Mouse (Mus musculus) kidney, postnatal 0 days (tissue): ENCODE measurements around the gene Kbtbd12. TPM values are rescaled to one million over a fixed set of nuclear protein-coding genes. Genes with fewer than 3 reads are reported as not detected.
A peak's percentile ranks its signal among the peaks of the same experiment; 100 is the strongest.

Experiments
- ATAC-seq: fragments of 200-750 bp; cut with Nextera tagmentation; replicated peaks from 2 replicates; pipeline ENCODE4 v1.8.0; 2017; ENCODE audit warnings: low read depth, moderate number of reproducible peaks, moderate TSS enrichment, moderate library complexity; ENCODE audit not compliant: low FRiP score
- DNase-seq: peaks from one replicate; pipeline ENCODE4 v3.0.0-alpha.2; 2016; ENCODE audit warnings: low spot score
- H3K27ac ChIP-seq: fragments of 300-500 bp; sonication (generic); 2 replicates; pipeline ENCODE4 v1.5.1; 2014; ENCODE audit warnings: mild to moderate bottlenecking
- H3K27me3 ChIP-seq: fragments of 300-500 bp; sonication (generic); 2 replicates; pipeline ENCODE4 v1.6.1; 2014; ENCODE audit warnings: low read length, mixed read lengths; ENCODE audit not compliant: insufficient read depth
- H3K36me3 ChIP-seq: fragments of 300-500 bp; sonication (generic); 2 replicates; pipeline ENCODE4 v1.6.1; 2014; ENCODE audit warnings: low read length, mixed read lengths; ENCODE audit not compliant: insufficient read depth
- H3K4me1 ChIP-seq: fragments of 300-500 bp; sonication (generic); replicated peaks from 2 replicates; pipeline ENCODE4 v1.6.1; 2014; ENCODE audit warnings: antibody characterized with exemption, low read length, mixed read lengths; ENCODE audit not compliant: insufficient read depth
- H3K4me2 ChIP-seq: fragments of 300-500 bp; sonication (generic); 2 replicates; pipeline ENCODE4 v1.6.1; 2014; ENCODE audit warnings: mild to moderate bottlenecking, low read length, moderate library complexity, mixed read lengths
- H3K4me3 ChIP-seq: fragments of 300-500 bp; sonication (generic); replicated peaks from 2 replicates; pipeline ENCODE4 v1.5.1; 2014; ENCODE audit warnings: low read depth, low read length
- H3K9ac ChIP-seq: fragments of 300-500 bp; sonication (generic); 2 replicates; pipeline ENCODE4 v1.6.1; 2014; ENCODE audit warnings: low read depth, low read length
- H3K9me3 ChIP-seq: fragments of 300-500 bp; sonication (generic); replicated peaks from 2 replicates; pipeline ENCODE4 v1.6.1; 2016; ENCODE audit warnings: low read length, inconsistent platforms, mixed read lengths
- CTCF ChIP-seq: IDR thresholded peaks from 2 replicates; pipeline ENCODE4 v1.5.1; 2016; ENCODE audit warnings: antibody characterized with exemption, low read depth, mild to moderate bottlenecking, moderate library complexity
- WGBS: fragments of 180-500 bp; shearing (Covaris S2); extraction: QIAGEN DNeasy Blood & Tissue Kit; methylation state at CpG from one replicate; pipeline ENCODE4 v1.1.7; 2014; 5-methylcytosine and 5-hydroxymethylcytosine counted together
- polyA plus RNA-seq: library from polyadenylated mRNA; unstranded; fragments of >200 nt; fragmentation: Nextera tagmentation; extraction: Ambion mirVana; gene quantifications from 2 replicates; pipeline ENCODE4 v1.2.1, GENCODE M21; 2015

Gene Kbtbd12
- polyA plus RNA-seq, 1 experiment from 2014 or later: not detected

- no peaks in the 10 kb centered on the region for H3K4me1 ChIP-seq
- H3K4me2 ChIP-seq: no peak overlapping the region
- no peak overlapping the region for H3K4me3 ChIP-seq
- no peak overlapping the region for H3K9ac ChIP-seq
- no peak for ATAC-seq
- 0 out of 2 replicates have a peak overlapping the region, but pooled peaks have one; percentile 19 for H3K27ac ChIP-seq
- WGBS: 67% methylated on average over 13 of the region's 13 CpGs
- H3K36me3 ChIP-seq: peaks cover 50% of the 10 kb centered on the region
- H3K27me3 ChIP-seq: no peaks in the 10 kb centered on the region
- TF ChIP-seq CTCF: 0 out of 2 replicates have a peak, but pooled peaks have one; percentile 5
- H3K9me3 ChIP-seq: no peaks in the 10 kb centered on the region
- no peak for DNase-seq
Observed at GRCm38 (mm10) chr6:88502030-88502970, 135.4 kb downstream of the Kbtbd12 start.

GRCm38 (mm10) chr6:88500405-88500767 lies 137.4 kb downstream of the Kbtbd12 start:
- Histone ChIP-seq H3K4me1 (no peaks in the 10 kb centered on the region), H3K9me3 (no peaks in the 10 kb centered on the region), H3K4me2 (peak overlapping the region; percentile 88), H3K4me3 (peak overlapping the region; percentile 49), H3K27ac (no peak overlapping the region), H3K27me3 (no peaks in the 10 kb centered on the region), H3K9ac (no peak overlapping the region), H3K36me3 (peaks cover 31% of the 10 kb centered on the region)
- ATAC-seq (no peak), DNase-seq (no peak)
- WGBS: 13% methylated on average over 3 of the region's 3 CpGs
- TF ChIP-seq CTCF: no peak

- H3K9ac ChIP-seq: peak overlapping the region; percentile 62
- H3K4me2 ChIP-seq: peak overlapping the region; percentile 88
- no peaks in the 10 kb centered on the region for H3K4me1 ChIP-seq
- no peak overlapping the region for H3K27ac ChIP-seq
- no peaks in the 10 kb centered on the region for H3K27me3 ChIP-seq
- 3% methylated on average over 73 of the region's 76 CpGs for WGBS
- ATAC-seq: peak; percentile 56; the same call in 1 of the 2 replicates
- TF ChIP-seq CTCF: peak; percentile 72
- peaks cover 25% of the 10 kb centered on the region for H3K36me3 ChIP-seq
- no peaks in the 10 kb centered on the region for H3K9me3 ChIP-seq
- peak; percentile 52 for DNase-seq
- peak overlapping the region; percentile 49 for H3K4me3 ChIP-seq
Observed at GRCm38 (mm10) chr6:88499481-88500404, 138.0 kb downstream of the Kbtbd12 start.

Other genes with a start within 250 kb of the Kbtbd12 start
- 34.8 and 37.2 TPM in 2 replicates for gene Eefsec, start 191.4 kb downstream of the Kbtbd12 start, polyA plus RNA-seq
- 91.1 and 102 TPM in 2 replicates for gene Ruvbl1, start 172.5 kb downstream of the Kbtbd12 start, polyA plus RNA-seq
- 171 and 194 TPM in 2 replicates for gene Sec61a1, start 119.0 kb downstream of the Kbtbd12 start, polyA plus RNA-seq
- gene Mgll, start 86.5 kb upstream of the Kbtbd12 start, polyA plus RNA-seq: 43.6 and 51.4 TPM in 2 replicates
- 41.0 and 42.8 TPM in 2 replicates for gene Abtb1, start 204.0 kb upstream of the Kbtbd12 start, polyA plus RNA-seq
- gene Podxl2, start 237.1 kb upstream of the Kbtbd12 start, polyA plus RNA-seq: 50.6 and 54.2 TPM in 2 replicates